Mouse (Mus musculus) heart, adult 2 months (tissue): Measurements from ENCODE around the gene H2afv. TPM values are rescaled to one million over a fixed set of nuclear protein-coding genes. Genes with fewer than 3 reads are reported as not detected.
"Not testable (repeated sequence)": the region's sequence is repeated elsewhere in the genome, so short reads cannot be mapped to it uniquely, and the experiment has no call there.

Experiments
- DNase-seq, 2 experiments: peaks; one replicate each; pipeline ENCODE4 v3.0.0; 2021
- H3K27ac ChIP-seq: fragments of 200-600 bp; 2 replicates; pipeline ENCODE4 v1.8.1; 2022
- H3K27me3 ChIP-seq: fragments of 200-500 bp; 2 replicates; pipeline ENCODE4 v1.6.1; 2012; ENCODE audit warnings: mild to moderate bottlenecking, low read length, inconsistent platforms, mixed read lengths; ENCODE audit not compliant: control insufficient read depth, insufficient read depth
- H3K36me3 ChIP-seq: fragments of 200-500 bp; 2 replicates; pipeline ENCODE4 v1.6.1; 2012; ENCODE audit warnings: low read length, inconsistent platforms; ENCODE audit not compliant: control insufficient read depth, insufficient read depth
- H3K4me1 ChIP-seq: fragments of 200-500 bp; 2 replicates; pipeline ENCODE4 v1.6.1; 2011; ENCODE audit warnings: low read length; ENCODE audit not compliant: control insufficient read depth, insufficient read depth
- H3K4me3 ChIP-seq: fragments of 200-600 bp; 2 replicates; pipeline ENCODE4 v1.8.1; 2022
- H3K79me2 ChIP-seq: fragments of 200-500 bp; replicated peaks from 2 replicates; pipeline ENCODE4 v1.6.1; 2012; ENCODE audit warnings: mild to moderate bottlenecking, inconsistent platforms, low read length, moderate library complexity, mixed read lengths; ENCODE audit not compliant: control insufficient read depth, insufficient read depth
- H3K9ac ChIP-seq: fragments of 200-500 bp; 2 replicates; pipeline ENCODE4 v1.6.1; 2012; ENCODE audit warnings: low read depth, mild to moderate bottlenecking, control low read depth, inconsistent platforms, low read length, mixed read lengths
- CTCF ChIP-seq: fragments of 200-600 bp; IDR thresholded peaks from 2 replicates; pipeline ENCODE4 v1.8.1; 2022; ENCODE audit warnings: antibody characterized with exemption, mild to moderate bottlenecking, moderate library complexity
- EP300 ChIP-seq: fragments of 200-500 bp; IDR thresholded peaks from 2 replicates; pipeline ENCODE4 v1.6.1; 2011; ENCODE audit warnings: low read depth, low read length, control low read depth; ENCODE audit not compliant: insufficient read depth
- POLR2A ChIP-seq: fragments of 200-500 bp; IDR thresholded peaks from 2 replicates; pipeline ENCODE4 v1.6.1; 2011; ENCODE audit warnings: mild to moderate bottlenecking, low read depth, low read length, control low read depth; ENCODE audit not compliant: insufficient read depth
- WGBS: fragments of 180-500 bp; shearing (Covaris S2); methylation state at CpG from one replicate; pipeline ENCODE4 v1.1.7; 2018; 5-methylcytosine and 5-hydroxymethylcytosine counted together
- intact Hi-C: fragments of 180-260 bp; cut with DNase I; formaldehyde crosslinking; loops from one replicate; pipeline ENCODE4 v1.15.1; 2025
- polyA plus RNA-seq: library from polyadenylated mRNA; depleted of rRNA; stranded (reverse); fragments of >200 nt; gene quantifications from 2 replicates; pipeline ENCODE4 v1.2.3, GENCODE M21; 2012
- total RNA-seq, 2 experiments: library from RNA; stranded (reverse); gene quantifications; 2 replicates each; pipeline ENCODE4 v1.2.3; 2021

Gene H2afv
- total and polyA plus RNA-seq, 3 experiments, result 46.3 to 80.8 (median 75.8) TPM

DNA sequence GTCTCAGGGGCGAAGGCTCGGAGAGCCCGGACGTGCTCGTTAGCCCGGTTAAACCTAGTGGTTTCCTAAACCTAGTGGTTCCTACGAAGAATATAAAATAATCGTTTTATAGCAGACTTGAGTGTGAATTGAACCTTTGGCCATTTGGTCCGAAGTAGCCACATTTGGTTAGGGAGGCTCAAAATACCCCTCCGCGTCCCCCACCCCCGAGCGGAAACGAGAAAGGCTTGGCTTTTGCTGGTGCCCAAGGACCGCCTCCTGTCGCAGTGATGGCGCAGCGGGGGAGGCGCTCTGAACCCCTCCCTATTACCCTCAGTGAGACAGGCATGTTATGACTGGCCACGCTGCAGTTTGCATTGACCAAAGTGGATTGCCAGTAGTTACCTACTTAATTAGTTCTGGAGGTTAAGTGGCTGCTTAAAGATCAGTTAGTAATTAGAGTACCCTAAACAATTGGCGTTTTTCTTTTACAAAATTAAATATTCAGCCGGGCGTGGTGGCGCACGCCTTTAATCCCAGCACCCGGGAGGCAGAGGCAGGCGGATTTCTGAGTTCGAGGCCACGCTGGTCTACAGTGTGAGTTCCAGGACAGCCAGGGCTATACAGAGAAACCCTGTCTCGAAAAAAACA is 27.7 kb downstream of the H2afv start:
- Histone ChIP-seq H3K4me1 (peaks cover 5% of the 10 kb centered on the region), H3K27me3 (no peaks in the 10 kb centered on the region), H3K36me3 (peaks cover 32% of the 10 kb centered on the region), H3K9ac (peak overlapping the region; percentile 85), H3K27ac (peak overlapping the region; percentile 96), H3K79me2 (no peaks in the 10 kb centered on the region), H3K4me3 (peak overlapping the region; percentile 84)
- peak; percentile 81 to 86 for DNase-seq
- TF ChIP-seq POLR2A (peak; percentile 68), CTCF (no peak)
- intact Hi-C loops, result loop anchor here (2.0 kb wide), 1 partner anchor 28 kb away; the partner anchor contains the start of gene H2afv
- 5% methylated on average over 30 of the region's 30 CpGs for WGBS

DNA sequence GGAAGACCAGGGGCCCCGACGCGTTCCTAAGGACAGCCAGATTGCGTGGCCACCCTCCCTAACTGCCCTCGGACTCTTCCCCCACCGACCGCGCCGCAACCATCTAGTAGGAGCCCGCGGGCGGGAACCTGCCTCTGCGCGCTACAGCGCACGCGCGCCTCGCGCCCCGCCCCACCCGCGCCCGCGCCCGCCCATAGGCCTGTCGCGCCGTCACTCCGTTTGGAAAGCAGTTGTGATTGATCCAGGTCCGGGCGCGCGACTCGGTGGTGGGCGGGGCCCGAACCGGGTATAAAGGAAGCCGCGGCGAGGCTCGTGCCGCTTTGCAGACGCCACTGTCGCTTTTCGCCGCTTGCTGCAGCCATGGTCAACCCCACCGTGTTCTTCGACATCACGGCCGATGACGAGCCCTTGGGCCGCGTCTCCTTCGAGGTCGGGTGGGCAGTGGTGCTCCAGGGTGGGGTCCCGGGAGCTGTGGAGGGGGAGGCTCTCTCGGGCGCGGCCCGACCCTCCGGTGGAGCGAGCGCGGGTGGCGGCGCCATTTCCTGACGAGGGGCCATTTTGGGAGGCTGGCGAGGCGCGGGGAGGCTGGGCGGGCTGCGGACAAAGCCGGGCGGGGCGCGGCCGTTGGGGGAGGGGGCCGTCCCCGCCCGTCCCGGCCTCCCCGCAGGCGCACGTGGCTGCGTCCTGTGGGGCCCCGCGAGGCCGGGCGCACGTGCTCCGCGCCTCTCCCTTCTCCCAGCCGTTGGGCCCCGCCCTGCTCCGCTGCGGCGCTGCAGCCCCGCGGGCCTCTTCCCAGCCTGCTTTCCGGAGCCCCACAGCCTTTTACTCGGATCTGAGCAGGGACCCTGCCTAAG is 28.5 kb downstream of the H2afv start:
- intact Hi-C loops, result loop anchor here (2.0 kb wide), 1 partner anchor 29 kb away; the partner anchor contains the start of gene H2afv
- H3K9ac ChIP-seq, result peak overlapping the region; percentile 85
- H3K27ac ChIP-seq, result peak overlapping the region; percentile 96
- no peaks in the 10 kb centered on the region for H3K27me3 ChIP-seq
- H3K4me1 ChIP-seq, result peaks cover 5% of the 10 kb centered on the region
- H3K79me2 ChIP-seq, result no peaks in the 10 kb centered on the region
- TF ChIP-seq EP300 (0 out of 2 replicates have a peak, but pooled peaks have one; percentile 35), CTCF (no peak), POLR2A (peak; percentile 95)
- DNase-seq, result peak; percentile 99 to 100
- H3K36me3 ChIP-seq, result peaks cover 32% of the 10 kb centered on the region
- peak overlapping the region; percentile 84 for H3K4me3 ChIP-seq
- under 1% methylated on average over 95 of the region's 102 CpGs for WGBS

DNA sequence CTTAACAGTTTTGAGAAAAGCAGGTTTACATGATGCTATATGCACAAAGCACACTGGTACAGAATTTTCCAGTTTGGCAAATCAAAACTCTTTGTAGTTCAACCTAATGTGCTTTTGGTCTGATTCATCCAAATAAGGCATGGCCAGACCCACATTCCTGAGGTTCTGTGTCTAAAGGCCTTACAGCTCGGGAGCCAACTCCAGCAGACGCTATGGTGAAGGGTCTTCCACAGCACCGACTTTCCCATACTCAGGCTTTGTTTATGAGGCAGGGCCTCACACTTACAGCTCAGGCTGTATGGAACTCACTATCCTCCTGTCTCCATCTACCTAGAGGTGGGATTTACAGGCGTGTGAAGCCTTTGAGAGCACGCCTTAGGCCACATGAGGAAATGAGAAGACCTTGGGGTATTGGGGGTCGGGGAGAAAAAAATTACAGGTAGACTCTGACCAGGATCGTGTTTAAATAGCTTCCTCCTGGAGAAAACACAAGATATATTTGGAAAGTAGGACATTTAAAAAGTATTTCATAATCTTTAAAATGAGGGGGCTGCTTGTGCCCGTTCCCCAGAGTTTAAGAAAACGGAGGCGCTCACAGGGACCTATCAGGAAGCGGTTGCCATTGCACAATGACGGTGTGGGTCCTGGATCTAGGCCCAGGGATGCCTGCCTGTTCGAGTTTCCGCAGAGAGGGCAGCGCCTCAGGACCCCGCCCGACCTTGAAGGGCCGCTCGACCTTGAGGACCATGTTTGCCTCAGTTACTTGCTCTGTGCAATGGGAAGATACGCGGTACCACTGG is 29.3 kb downstream of the H2afv start, which contains the start of gene Ppia:
Gene Ppia (plus strand): TSS at position 693 of the 800 bp plus-strand sequence.
- intact Hi-C loops, result no loop called here
- H3K36me3 ChIP-seq, result peaks cover 26% of the 10 kb centered on the region
- peak in 1 of 2 experiments; percentile 36 for DNase-seq
- no peaks in the 10 kb centered on the region for H3K27me3 ChIP-seq
- TF ChIP-seq EP300 (no peak), POLR2A (no peak), CTCF (no peak)
- peak within 1 kb of the TSS; percentile 96 for H3K27ac ChIP-seq
- 19% methylated on average over 21 of the region's 21 CpGs for WGBS
- H3K4me3 ChIP-seq, result peak within 1 kb of the TSS; percentile 84
- H3K79me2 ChIP-seq, result no peaks in the 10 kb centered on the region
- peaks cover 8% of the 10 kb centered on the region for H3K4me1 ChIP-seq
- peak within 1 kb of the TSS; percentile 85 for H3K9ac ChIP-seq

DNA sequence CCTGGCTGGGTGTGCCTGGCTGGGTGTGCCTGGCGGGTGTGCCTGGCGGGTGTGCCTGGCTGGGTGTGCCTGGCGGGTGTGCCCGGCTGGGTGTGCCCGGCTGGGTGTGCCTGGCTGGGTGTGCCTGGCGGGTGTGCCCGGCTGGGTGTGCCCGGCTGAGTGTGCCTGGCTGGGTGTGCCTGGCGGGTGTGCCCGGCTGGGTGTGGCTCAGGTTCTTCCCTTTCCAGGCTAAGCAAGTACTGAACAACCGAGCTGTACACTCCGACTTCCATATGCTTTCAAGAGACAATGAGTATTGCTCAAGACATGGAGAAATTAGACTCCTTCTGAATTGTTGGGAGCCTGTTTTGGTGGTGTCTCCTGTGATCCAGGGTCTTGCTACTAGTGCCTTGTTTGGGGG is 31.0 kb downstream of the H2afv start:
- WGBS, result 96% methylated on average over 12 of the region's 12 CpGs
- H3K36me3 ChIP-seq, result peaks cover 13% of the 10 kb centered on the region
- intact Hi-C loops, result no loop called here
- no peak overlapping the region for H3K4me3 ChIP-seq
- DNase-seq, result no peak
- H3K27me3 ChIP-seq, result no peaks in the 10 kb centered on the region
- no peak overlapping the region for H3K27ac ChIP-seq
- H3K79me2 ChIP-seq, result no peaks in the 10 kb centered on the region
- TF ChIP-seq CTCF (no peak), POLR2A (no peak), EP300 (no peak)
- peaks cover 8% of the 10 kb centered on the region for H3K4me1 ChIP-seq
- no peak overlapping the region for H3K9ac ChIP-seq

DNA sequence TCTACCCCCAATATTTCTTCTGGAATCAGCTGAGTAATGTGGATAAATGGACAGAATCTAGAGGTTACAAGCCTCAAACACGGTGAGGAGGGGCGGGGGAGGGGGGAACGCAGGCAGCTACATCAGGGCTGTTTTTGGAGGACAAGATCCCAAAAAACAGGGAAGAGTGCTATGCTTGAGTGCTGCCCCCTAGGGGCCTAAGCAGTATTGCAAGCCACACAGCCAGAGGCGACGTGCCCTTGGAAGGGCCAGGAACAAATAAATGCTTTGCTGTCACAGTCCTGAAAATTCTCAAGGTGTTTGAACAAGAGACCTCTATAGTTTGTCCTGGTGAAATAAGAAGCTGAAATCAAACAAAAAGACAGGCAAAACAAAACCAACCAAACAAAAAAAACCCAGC is 32.6 kb downstream of the H2afv start:
- H3K27me3 ChIP-seq, result no peaks in the 10 kb centered on the region
- H3K4me1 ChIP-seq, result peaks cover 9% of the 10 kb centered on the region
- H3K9ac ChIP-seq, result no peak overlapping the region
- intact Hi-C loops, result loop anchor here (2.0 kb wide), 1 partner anchor 45 kb away; no protein-coding TSS in a partner anchor
- 0 out of 2 replicates have a peak, but pooled peaks have one; percentile 55 for TF ChIP-seq EP300
- no peak for TF ChIP-seq POLR2A
- no peak; the same call in 1 of the 2 replicates for TF ChIP-seq CTCF
- WGBS, result 6% methylated on average over 5 of the region's 5 CpGs
- no peaks in the 10 kb centered on the region for H3K36me3 ChIP-seq
- no peak overlapping the region for H3K4me3 ChIP-seq
- peak; percentile 71 to 89 for DNase-seq
- no peak overlapping the region for H3K27ac ChIP-seq
- no peaks in the 10 kb centered on the region for H3K79me2 ChIP-seq

DNA sequence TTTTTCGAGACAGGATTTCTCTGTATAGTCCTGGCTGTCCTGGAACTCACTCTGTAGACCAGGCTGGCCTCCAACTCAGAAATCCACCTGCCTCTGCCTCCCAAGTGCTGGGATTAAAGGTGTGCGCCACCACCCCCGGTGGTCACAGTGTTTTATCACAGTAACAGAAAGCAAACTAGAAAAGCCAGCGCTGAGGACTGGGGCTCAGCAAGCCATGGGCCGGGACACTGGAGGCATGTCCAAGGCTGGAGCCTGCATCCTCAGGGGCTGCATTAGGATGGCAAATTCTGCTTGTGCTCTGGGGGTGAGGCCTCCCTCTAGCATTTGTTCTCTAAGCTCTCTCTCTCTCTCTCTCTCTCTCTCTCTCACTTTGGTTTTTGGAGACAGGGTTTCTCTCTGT is 33.5 kb downstream of the H2afv start:
- H3K36me3 ChIP-seq, H3K4me3 ChIP-seq, H3K79me2 ChIP-seq, H3K27me3 ChIP-seq, H3K27ac ChIP-seq, H3K9ac ChIP-seq, DNase-seq: not testable (repeated sequence)
- WGBS, result 85% methylated on average over 5 of the region's 5 CpGs
- intact Hi-C loops, result loop anchor here (2.0 kb wide), 1 partner anchor 44 kb away; no protein-coding TSS in a partner anchor
- peaks cover 15% of the 10 kb centered on the region for H3K4me1 ChIP-seq
